Mouse (Mus musculus) megakaryocyte progenitor cell, adult 5-6 weeks (primary cell): Measurements from ENCODE around the gene Clrn3. TPM values are rescaled to one million over a fixed set of nuclear protein-coding genes. Genes with fewer than 3 reads are reported as not detected.
"Not testable (repeated sequence)": the region's sequence is repeated elsewhere in the genome, so short reads cannot be mapped to it uniquely, and the experiment has no call there.

Experiments
- ATAC-seq: replicated peaks from 2 replicates; pipeline ENCODE4 v1.8.0; 2016; ENCODE audit warnings: mild to moderate bottlenecking, moderate TSS enrichment, inconsistent platforms; ENCODE audit not compliant: poor library complexity
- total RNA-seq, 2 experiments: library from RNA; stranded (forward) in 1 of 2; stranded (reverse) in 1 of 2; fragments of 157-497, 149-512 nt in 1 of 2; fragments of 200-1000 nt in 1 of 2; gene quantifications; 2 replicates each; pipeline versions ENCODE4 v1.2.3 to v1.2.4; 2015 to 2017

The Clrn3 gene
- total RNA-seq, 2 experiments from 2014 or later = not detected

DNA sequence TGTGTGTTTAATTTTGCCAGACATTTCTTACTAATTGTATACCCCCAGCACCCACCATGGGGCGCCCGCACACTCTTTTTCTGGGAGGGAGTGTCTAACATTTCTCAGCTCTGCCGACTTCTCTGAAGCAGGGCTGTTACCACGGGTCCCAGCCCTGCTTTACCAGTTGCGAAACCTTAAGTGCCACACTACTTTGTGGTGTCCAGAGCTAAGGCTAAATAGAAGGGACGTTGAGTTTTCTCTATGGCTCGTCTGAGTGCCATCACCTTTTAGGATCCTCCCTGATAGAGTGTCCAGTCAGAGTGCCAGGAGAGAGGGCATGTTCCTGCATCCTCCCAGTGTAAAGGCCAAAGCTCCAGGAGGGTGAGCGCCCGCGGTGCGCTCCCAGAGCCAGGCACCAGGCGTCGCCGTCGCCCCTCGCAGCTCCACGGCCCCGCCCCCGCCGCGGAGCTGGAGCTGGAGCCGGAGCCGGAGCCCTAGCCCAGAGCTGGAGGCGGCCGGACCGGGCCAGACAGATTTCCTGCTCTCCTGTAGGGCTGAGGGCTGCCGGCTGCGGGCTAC lies 9.0 kb upstream of the Clrn3 start, which contains the start of gene Ptpre:
Gene Ptpre, plus strand, starts transcription at position 141 of the 561 bp plus-strand sequence.
- ATAC-seq = peak; percentile 78

GRCm38 (mm10) chr7:135535908-135536307 lies 7.5 kb upstream of the Clrn3 start:
- ATAC-seq = peak; percentile 30

DNA sequence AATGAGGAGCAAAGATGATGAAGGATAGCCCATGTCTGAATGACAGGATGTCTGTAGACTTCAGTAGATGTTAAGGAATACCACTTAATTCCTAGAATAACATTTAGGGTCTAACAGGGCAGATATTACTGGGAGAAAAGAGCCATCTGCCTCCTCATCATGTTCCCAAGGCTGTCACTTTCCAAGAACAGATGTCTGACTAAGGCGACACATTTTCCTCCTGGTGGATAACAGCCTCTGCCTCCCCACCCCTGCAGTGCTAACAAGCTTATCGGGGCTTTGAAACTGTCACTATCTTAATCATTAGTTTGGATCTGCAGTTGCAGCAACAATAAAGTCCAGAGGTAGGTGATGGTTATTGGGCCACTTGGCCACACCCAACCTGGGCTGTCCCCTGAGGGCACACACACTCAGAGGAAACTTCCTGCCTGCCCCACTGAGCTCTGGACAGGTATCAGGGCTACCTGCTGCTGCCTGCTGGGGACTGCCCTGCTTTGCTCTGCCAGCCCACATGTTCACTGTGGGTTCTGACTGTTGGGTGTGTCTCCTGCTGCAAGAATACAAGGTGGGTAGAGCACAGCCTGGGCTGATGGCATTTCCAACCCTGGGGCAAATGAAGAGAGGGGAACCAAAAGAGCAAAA lies 6.2 kb upstream of the Clrn3 start:
- ATAC-seq = no peak

- no peak for ATAC-seq
Observed at GRCm38 (mm10) chr7:135529068-135529467, 614 bp upstream of the Clrn3 start.

GRCm38 (mm10) chr7:135527169-135527568 lies 1.3 kb downstream of the Clrn3 start:
- ATAC-seq = peak; percentile 76

GRCm38 (mm10) chr7:135526574-135527152 lies 1.8 kb downstream of the Clrn3 start:
- peak; percentile 62 for ATAC-seq

DNA sequence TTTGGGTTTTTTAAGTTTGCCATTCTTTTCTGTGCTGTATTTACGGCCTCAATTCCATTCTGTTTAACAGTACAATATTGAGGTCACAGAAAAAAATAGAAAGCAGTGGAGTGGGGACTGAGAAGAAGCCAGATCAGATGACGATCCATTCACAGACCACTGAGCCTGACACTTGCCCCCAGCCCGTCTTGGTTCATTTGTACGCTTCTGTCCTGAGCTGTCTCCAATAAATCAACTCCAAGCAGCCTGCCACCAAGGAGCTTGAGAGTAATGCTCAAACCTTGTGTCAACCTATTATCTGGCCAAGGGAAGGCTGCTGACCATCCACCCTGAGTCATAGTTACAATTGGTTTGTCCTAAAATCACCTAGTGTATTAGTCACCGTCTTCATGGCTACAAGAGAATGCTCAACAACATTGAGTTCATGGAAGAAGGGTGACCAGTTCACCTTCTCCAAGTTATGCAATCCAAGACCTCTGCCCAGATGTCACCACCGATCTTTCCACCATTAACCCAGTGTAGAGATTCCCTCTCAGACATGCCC lies 4.0 kb downstream of the Clrn3 start:
- ATAC-seq = no peak

- ATAC-seq = peak; percentile 4; the same call in 1 of the 2 replicates
Observed at GRCm38 (mm10) chr7:135523981-135524380, 4.5 kb downstream of the Clrn3 start.

DNA sequence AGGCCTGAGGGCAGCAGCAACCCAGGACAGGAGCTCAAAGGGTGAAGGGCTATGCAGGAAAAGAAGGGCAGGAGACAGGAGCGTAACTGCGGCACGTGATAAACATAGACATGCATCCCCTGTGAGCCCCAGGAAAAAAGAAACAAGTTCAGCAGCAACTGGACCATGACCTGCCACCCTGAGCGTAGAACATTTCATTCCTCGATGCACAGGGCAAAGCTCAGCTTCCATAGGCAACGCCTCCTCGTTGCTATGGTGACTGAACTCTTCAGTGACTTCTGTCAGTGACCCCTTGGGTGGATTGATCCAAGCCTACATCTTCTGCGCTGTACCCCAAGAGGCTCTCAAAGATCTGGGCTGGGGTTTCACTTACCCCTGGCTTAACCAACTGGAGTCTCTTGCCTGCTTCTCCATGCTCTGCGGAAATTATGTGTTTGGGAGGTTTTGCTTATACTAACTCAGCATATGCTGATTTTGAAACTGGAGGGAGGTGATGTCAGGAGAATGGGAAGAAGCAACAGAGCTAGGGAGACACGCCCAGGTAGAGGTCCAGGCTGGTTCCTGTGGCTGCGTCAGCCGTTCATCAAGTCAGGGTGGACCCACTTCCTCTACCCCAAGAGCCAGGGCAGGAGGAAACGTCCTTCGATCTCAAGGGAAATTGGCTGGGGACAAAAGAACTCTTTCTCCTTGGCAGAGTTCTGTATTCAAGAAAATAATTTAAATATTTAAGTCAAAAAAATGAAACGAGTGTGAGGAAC lies 6.5 kb downstream of the Clrn3 start:
- peak; percentile 59 for ATAC-seq

GRCm38 (mm10) chr7:135520241-135520640 lies 8.2 kb downstream of the Clrn3 start:
- ATAC-seq = peak; percentile 47

- peak; percentile 24 for ATAC-seq
Observed at GRCm38 (mm10) chr7:135517191-135517590, 11.3 kb downstream of the Clrn3 start.

DNA sequence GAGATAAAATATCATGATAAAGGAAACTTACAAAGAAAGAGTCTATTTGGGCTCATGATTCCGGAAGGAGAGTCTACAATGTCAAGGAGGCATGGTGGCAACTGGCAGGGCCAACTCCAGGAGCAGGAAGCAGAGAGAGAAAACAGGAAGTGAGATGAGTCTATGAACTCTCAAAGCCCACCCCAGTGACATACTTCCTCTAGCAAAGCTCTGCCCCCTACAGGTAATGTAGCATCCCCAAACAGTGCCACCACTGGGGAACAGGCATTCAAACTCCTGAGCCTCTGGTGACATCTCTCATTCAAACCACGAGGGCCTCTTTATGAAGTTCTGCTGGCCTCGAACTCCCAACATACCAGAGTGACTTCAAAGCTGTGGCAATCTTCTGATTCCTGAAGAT lies 16.7 kb downstream of the Clrn3 start:
- ATAC-seq = peak; percentile 69

DNA sequence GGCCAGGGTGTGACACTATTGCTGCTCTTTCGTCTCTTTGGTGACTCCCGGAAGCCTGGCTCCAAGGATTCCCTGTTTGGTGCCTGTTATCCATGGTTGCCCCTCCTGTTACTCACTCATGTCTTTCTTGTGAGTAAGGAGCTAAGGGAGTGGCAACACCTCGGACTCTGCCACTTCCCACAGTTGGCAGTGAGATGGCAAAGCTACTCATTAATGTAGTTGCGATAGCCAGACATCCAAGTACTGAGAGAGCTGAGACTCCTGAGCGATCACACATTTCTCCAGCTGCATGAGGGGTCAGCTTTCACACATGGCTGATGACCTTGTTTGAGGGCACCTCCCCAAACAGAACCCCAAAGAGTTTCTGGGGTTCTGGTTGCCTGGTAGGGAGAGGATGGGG lies 18.0 kb downstream of the Clrn3 start:
- ATAC-seq = no peak

DNA sequence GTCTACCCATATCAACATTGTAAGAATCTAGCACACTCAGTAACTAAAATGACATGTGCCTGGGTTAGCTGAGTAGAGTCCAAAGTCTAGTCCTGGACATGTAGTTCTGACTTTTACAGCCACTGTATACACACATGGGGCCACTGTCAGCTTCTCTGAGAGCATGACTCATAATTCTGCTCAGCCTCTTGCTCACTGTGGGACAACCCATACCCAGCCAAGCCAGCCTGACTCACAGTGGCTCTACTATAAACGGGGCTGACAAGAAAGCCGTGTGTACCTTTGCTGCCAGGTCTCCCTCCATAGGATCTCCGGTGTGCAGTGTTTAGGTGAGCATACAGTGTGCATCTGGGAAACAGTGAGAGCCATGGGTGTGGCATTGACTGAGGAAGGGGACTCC lies 19.2 kb downstream of the Clrn3 start:
- ATAC-seq = no peak

- ATAC-seq = peak; percentile 71
Observed at GRCm38 (mm10) chr7:135508602-135509001, 19.9 kb downstream of the Clrn3 start.

DNA sequence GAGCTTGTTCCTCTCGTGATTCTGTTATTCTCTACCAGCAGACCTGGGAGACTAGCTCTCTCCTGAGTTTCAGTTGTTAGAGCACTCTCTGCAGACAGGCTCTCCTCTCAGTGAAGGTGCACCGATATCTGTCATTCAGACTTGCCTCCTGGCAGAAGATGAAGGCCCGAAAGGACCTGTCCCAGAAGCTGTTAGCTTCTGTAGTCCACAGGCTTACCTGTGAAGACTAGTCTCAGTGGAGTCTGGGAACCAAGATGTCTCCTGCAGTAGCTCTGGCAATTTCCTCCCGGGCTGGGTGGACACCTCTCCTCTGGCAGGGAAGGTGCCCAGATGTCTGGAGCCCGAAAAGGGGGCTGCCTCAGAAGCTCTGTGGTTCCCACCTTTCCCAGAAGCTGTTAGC lies 21.9 kb downstream of the Clrn3 start:
- ATAC-seq = not testable (repeated sequence)

DNA sequence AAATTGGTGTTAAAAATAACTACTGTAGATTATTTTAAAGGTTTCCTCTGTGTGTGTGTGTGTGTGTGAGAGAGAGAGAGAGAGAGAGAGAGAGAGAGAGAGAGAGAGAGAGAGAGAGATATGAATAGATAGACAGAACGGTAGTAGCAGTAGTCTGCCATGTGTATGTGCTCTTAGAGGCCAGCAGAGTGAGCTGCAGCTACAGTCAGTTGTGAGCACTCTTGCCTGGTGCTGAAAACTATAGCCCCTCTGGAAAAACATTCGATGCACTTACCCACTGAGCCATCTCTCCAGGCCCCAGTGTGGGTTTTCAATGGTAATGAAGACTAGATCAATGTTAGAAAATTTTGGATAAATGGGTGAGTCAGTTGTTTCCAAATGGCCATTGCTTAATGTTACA lies 29.1 kb downstream of the Clrn3 start:
- ATAC-seq = peak; percentile 55; the same call in 1 of the 2 replicates

GRCm38 (mm10) chr7:135498565-135499186 lies 29.8 kb downstream of the Clrn3 start:
- ATAC-seq = peak; percentile 58

- ATAC-seq = peak; percentile 87
Observed at GRCm38 (mm10) chr7:135495303-135495702, 33.2 kb downstream of the Clrn3 start.

DNA sequence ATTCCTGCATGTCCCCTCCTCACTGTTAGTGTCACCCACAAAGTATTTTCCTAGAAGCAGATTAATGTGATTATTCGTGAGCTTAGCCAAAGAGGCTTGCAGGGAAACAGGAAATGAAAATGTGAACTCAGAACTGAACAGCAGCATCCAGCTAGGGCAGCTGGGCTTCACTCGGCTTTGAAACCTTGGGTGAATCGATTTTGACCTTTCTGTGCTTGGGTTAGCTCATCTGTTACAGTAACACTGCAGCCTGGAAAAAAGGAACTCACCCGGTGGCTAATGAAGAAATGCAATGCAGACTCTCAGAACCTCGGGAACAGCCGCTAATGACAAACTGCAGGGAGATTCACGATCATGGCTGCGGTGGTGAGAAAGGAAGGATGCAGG lies 38.0 kb downstream of the Clrn3 start:
- ATAC-seq = peak; percentile 22
